Mouse (Mus musculus): ENCODE data around the gene Pde5a.

DNA sequence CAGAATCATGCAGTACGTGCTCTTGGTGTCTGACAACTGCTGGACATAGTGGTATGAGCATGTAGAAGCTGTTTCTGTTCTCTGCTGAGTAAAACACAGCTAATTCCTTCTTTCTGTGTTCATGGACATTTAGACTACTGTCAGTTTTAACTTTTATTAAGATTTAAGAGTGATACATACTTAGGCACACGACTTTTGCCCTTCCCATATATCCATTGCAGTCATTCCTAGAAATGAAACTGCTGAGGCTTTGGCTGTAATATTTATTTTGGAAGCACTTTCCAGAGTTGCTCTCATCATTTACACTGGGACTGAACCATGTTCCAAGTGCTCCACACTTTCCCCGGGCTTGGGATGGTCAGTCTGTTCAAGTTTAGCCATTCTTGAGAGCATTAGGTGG is 18.6 kb upstream of the Pde5a start:
- TF ChIP-seq CTCF (IDR thresholded peaks at IDR 0.05; ENCODE audit: low read depth, low read length) (no peak), GATA1 (IDR thresholded peaks at IDR 0.05; ENCODE audit: borderline replicate concordance, low read length) (no peak), GATA2 (IDR thresholded peaks at IDR 0.05; ENCODE audit: borderline replicate concordance, low read depth, low read length) (no peak)
